Mouse (Mus musculus): Measurements from ENCODE around the gene Adipoq. TPM values are rescaled to one million over a fixed set of nuclear protein-coding genes. Genes with fewer than 3 reads are reported as not detected.

Gene Adipoq
- polyA plus RNA-seq, 1 experiment from 2014 or later = not detected

- Histone ChIP-seq H3K9ac (ENCODE audit: low read depth, low read length) (no peak overlapping the region), H3K27ac (ENCODE audit: low read length) (no peak overlapping the region), H3K4me2 (ENCODE audit: low read depth, low read length) (no peak overlapping the region), H3K36me3 (ENCODE audit: control insufficient read depth, insufficient read depth, low read length) (no peaks in the 10 kb centered on the region), H3K4me1 (ENCODE audit: control insufficient read depth, insufficient read depth, low read length) (peaks cover 11% of the 10 kb centered on the region), H3K4me3 (ENCODE audit: low read length) (no peak overlapping the region), H3K9me3 (ENCODE audit: control insufficient read depth, low read length) (no peaks in the 10 kb centered on the region), H3K27me3 (replicated peaks; ENCODE audit: control insufficient read depth, insufficient read depth, low read length) (no peaks in the 10 kb centered on the region)
- WGBS = 90% methylated on average over 3 of the region's 3 CpGs
- ATAC-seq = no peak
Observed at GRCm38 (mm10) chr16:23130303-23130702, 16.0 kb upstream of the Adipoq start.

DNA sequence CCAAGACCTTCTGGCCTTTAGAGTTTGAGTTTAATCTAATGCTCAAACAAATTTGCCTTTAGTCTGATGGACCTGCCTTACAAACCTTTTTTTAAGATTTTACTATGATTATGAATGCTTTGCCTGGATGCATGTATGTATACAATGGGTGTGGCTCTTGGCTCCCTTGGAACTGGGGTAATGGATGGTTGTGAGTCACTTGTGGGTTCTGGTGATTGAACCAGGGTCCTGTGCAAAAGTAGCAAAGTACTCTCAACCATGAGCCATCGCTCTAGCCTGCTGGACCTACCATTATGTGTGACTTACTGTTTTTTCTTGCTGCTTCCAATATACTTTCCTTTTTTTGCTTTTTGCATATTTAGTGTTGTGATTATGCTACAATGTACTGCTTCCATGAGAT lies 14.0 kb upstream of the Adipoq start:
- no peaks in the 10 kb centered on the region for H3K9me3 ChIP-seq (ENCODE audit: control insufficient read depth, low read length)
- H3K27me3 ChIP-seq (replicated peaks; ENCODE audit: control insufficient read depth, insufficient read depth, low read length) = no peaks in the 10 kb centered on the region
- H3K4me2 ChIP-seq (ENCODE audit: low read depth, low read length) = no peak overlapping the region
- 92% methylated on average over 1 of the region's 1 CpGs for WGBS
- H3K27ac ChIP-seq (ENCODE audit: low read length) = no peak overlapping the region
- no peak for ATAC-seq
- H3K4me1 ChIP-seq (ENCODE audit: control insufficient read depth, insufficient read depth, low read length) = peaks cover 6% of the 10 kb centered on the region; the same call in 1 of the 2 replicates
- H3K4me3 ChIP-seq (ENCODE audit: low read length) = no peak overlapping the region
- H3K36me3 ChIP-seq (ENCODE audit: control insufficient read depth, insufficient read depth, low read length) = no peaks in the 10 kb centered on the region
- no peak overlapping the region for H3K9ac ChIP-seq (ENCODE audit: low read depth, low read length)

GRCm38 (mm10) chr16:23135421-23136149 lies 10.8 kb upstream of the Adipoq start:
- H3K9me3 ChIP-seq (ENCODE audit: control insufficient read depth, low read length) = no peaks in the 10 kb centered on the region
- no peaks in the 10 kb centered on the region for H3K36me3 ChIP-seq (ENCODE audit: control insufficient read depth, insufficient read depth, low read length)
- H3K9ac ChIP-seq (ENCODE audit: low read depth, low read length) = no peak overlapping the region; the same call in 1 of the 2 replicates
- no peak for ATAC-seq
- no peaks in the 10 kb centered on the region for H3K27me3 ChIP-seq (replicated peaks; ENCODE audit: control insufficient read depth, insufficient read depth, low read length)
- H3K4me1 ChIP-seq (ENCODE audit: control insufficient read depth, insufficient read depth, low read length) = no peaks in the 10 kb centered on the region
- H3K27ac ChIP-seq (ENCODE audit: low read length) = no peak overlapping the region
- H3K4me3 ChIP-seq (ENCODE audit: low read length) = no peak overlapping the region
- 23% methylated on average over 11 of the region's 11 CpGs for WGBS
- 0 out of 2 replicates have a peak overlapping the region, but pooled peaks have one; percentile 27 for H3K4me2 ChIP-seq (ENCODE audit: low read depth, low read length)

DNA sequence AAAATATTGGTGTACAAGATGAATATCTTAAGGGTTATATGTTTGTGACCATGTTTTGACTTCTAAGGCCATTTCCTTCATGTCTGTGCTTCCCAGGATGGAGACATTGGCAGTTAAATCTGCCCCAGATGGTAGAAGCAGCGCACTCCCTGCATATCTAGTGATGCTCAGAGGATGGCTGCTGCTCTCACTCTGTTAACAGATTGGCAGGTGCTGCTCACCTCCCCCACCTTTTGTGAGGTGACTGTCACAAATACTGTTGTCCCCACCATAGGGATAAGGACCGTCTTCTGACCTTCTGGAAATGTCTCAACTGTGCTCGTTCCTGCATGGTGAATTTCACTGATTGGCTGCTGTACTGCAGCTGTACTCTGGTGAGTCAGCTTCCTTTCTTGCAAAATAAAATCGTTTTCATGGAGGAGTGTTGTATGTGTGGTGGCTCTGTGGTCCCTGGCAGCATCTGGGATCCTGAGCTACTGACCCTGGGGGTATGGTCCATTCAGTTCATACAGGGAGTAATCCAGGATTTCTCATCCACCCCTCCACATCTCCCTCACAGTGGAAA lies 9.8 kb upstream of the Adipoq start:
- Histone ChIP-seq H3K4me1 (ENCODE audit: control insufficient read depth, insufficient read depth, low read length) (no peaks in the 10 kb centered on the region), H3K9ac (ENCODE audit: low read depth, low read length) (no peak overlapping the region), H3K27me3 (replicated peaks; ENCODE audit: control insufficient read depth, insufficient read depth, low read length) (no peaks in the 10 kb centered on the region), H3K27ac (ENCODE audit: low read length) (no peak overlapping the region), H3K4me3 (ENCODE audit: low read length) (no peak overlapping the region), H3K9me3 (ENCODE audit: control insufficient read depth, low read length) (no peaks in the 10 kb centered on the region), H3K36me3 (ENCODE audit: control insufficient read depth, insufficient read depth, low read length) (no peaks in the 10 kb centered on the region), H3K4me2 (ENCODE audit: low read depth, low read length) (no peak overlapping the region)
- no peak for ATAC-seq
- WGBS = 64% methylated on average over 4 of the region's 4 CpGs

DNA sequence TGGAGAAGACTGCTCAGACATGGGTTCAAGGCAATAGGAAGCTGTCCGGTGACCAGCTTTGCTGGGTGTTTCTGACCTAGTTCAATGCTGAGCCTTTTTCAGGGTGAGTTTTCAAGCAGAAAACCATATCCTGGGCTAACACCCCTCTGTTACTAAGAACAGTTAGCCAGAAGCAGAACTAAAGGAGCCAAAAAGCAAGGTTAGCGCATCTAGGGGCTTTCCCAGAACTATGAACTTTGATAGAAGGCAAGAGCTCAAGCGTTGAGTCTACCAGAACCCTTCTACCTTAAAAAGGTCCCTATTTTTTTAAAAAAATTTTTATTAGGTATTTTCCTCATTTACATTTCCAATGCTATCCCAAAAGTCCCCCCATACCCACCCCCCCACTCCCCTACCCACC lies 5.4 kb upstream of the Adipoq start:
- no peaks in the 10 kb centered on the region for H3K27me3 ChIP-seq (replicated peaks; ENCODE audit: control insufficient read depth, insufficient read depth, low read length)
- no peak for ATAC-seq
- WGBS = 95% methylated on average over 3 of the region's 3 CpGs

GRCm38 (mm10) chr16:23144326-23144725 lies 2.0 kb upstream of the Adipoq start:
- H3K4me1 ChIP-seq (ENCODE audit: control insufficient read depth, insufficient read depth, low read length) = no peaks in the 10 kb centered on the region
- H3K27me3 ChIP-seq (replicated peaks; ENCODE audit: control insufficient read depth, insufficient read depth, low read length) = no peaks in the 10 kb centered on the region
- H3K36me3 ChIP-seq (ENCODE audit: control insufficient read depth, insufficient read depth, low read length) = no peaks in the 10 kb centered on the region
- H3K4me3 ChIP-seq (ENCODE audit: low read length) = no peak overlapping the region
- WGBS = 86% methylated on average over 7 of the region's 7 CpGs
- H3K27ac ChIP-seq (ENCODE audit: low read length) = no peak overlapping the region
- ATAC-seq = no peak
- H3K9ac ChIP-seq (ENCODE audit: low read depth, low read length) = no peak overlapping the region
- no peaks in the 10 kb centered on the region for H3K9me3 ChIP-seq (ENCODE audit: control insufficient read depth, low read length)
- no peak overlapping the region for H3K4me2 ChIP-seq (ENCODE audit: low read depth, low read length)

More for the DNA sequence above, 5.4 kb upstream of the Adipoq start:
- H3K4me3 ChIP-seq (ENCODE audit: low read length) = no peak overlapping the region
- H3K27ac ChIP-seq (ENCODE audit: low read length) = no peak overlapping the region
- H3K9ac ChIP-seq (ENCODE audit: low read depth, low read length) = no peak overlapping the region
- no peaks in the 10 kb centered on the region for H3K4me1 ChIP-seq (ENCODE audit: control insufficient read depth, insufficient read depth, low read length)
- no peaks in the 10 kb centered on the region for H3K9me3 ChIP-seq (ENCODE audit: control insufficient read depth, low read length)
- no peaks in the 10 kb centered on the region for H3K36me3 ChIP-seq (ENCODE audit: control insufficient read depth, insufficient read depth, low read length)
- H3K4me2 ChIP-seq (ENCODE audit: low read depth, low read length) = no peak overlapping the region

DNA sequence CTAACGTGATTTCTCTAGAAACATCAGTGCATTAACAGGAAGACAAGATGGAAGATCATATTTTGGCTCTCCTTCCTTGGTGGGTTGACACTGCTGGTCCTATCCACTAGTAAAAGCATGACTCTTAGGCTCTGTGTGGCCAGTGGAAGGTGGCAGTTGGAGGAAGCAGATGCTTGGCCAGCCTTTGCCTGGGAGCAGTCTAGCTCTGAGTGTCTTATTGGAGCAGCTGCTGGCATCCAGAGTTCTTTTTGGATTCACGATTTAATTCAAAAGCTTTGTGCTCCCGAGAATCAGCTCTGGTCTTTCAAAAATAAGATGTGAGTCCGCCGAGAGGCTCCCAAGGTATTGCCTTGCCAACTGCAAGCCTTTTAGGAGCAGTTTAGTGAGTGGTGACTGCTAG lies 1.1 kb upstream of the Adipoq start:
- Histone ChIP-seq H3K27me3 (replicated peaks; ENCODE audit: control insufficient read depth, insufficient read depth, low read length) (no peaks in the 10 kb centered on the region), H3K9ac (ENCODE audit: low read depth, low read length) (no peak overlapping the region), H3K36me3 (ENCODE audit: control insufficient read depth, insufficient read depth, low read length) (no peaks in the 10 kb centered on the region), H3K4me1 (ENCODE audit: control insufficient read depth, insufficient read depth, low read length) (no peaks in the 10 kb centered on the region), H3K9me3 (ENCODE audit: control insufficient read depth, low read length) (no peaks in the 10 kb centered on the region), H3K4me3 (ENCODE audit: low read length) (no peak overlapping the region), H3K4me2 (ENCODE audit: low read depth, low read length) (no peak overlapping the region), H3K27ac (ENCODE audit: low read length) (no peak overlapping the region)
- 80% methylated on average over 5 of the region's 5 CpGs for WGBS
- ATAC-seq = no peak

- H3K4me3 ChIP-seq (ENCODE audit: low read length) = no peak overlapping the region
- H3K4me2 ChIP-seq (ENCODE audit: low read depth, low read length) = no peak overlapping the region
- no peaks in the 10 kb centered on the region for H3K9me3 ChIP-seq (ENCODE audit: control insufficient read depth, low read length)
- H3K27me3 ChIP-seq (replicated peaks; ENCODE audit: control insufficient read depth, insufficient read depth, low read length) = no peaks in the 10 kb centered on the region
- no peaks in the 10 kb centered on the region for H3K36me3 ChIP-seq (ENCODE audit: control insufficient read depth, insufficient read depth, low read length)
- no peaks in the 10 kb centered on the region for H3K4me1 ChIP-seq (ENCODE audit: control insufficient read depth, insufficient read depth, low read length)
- no peak overlapping the region for H3K9ac ChIP-seq (ENCODE audit: low read depth, low read length)
- H3K27ac ChIP-seq (ENCODE audit: low read length) = no peak overlapping the region
- ATAC-seq = no peak
- 58% methylated on average over 2 of the region's 2 CpGs for WGBS
Observed at GRCm38 (mm10) chr16:23148936-23149335, 2.6 kb downstream of the Adipoq start.

DNA sequence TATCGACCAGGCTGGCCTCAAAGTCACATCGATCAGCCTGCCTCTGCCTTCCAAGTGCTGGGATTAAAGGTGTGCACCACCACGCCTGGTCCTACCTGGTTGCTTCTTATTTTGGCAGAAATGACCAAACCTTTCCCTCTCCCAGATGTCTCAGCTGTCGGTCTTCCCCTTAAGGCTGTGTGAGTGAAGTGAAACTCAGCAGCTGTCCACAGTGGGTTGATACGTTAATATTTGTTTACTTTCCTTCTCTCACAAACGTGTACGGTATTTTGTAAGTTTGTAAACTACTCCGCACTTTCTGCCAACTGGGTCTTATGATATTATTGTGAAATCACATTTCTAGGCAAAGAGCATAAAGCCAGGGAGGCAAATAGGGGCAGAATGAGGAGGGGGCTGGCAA lies 3.1 kb downstream of the Adipoq start:
- Histone ChIP-seq H3K9me3 (ENCODE audit: control insufficient read depth, low read length) (no peaks in the 10 kb centered on the region), H3K4me1 (ENCODE audit: control insufficient read depth, insufficient read depth, low read length) (no peaks in the 10 kb centered on the region), H3K4me3 (ENCODE audit: low read length) (no peak overlapping the region), H3K27me3 (replicated peaks; ENCODE audit: control insufficient read depth, insufficient read depth, low read length) (no peaks in the 10 kb centered on the region), H3K36me3 (ENCODE audit: control insufficient read depth, insufficient read depth, low read length) (no peaks in the 10 kb centered on the region), H3K9ac (ENCODE audit: low read depth, low read length) (no peak overlapping the region), H3K27ac (ENCODE audit: low read length) (no peak overlapping the region), H3K4me2 (ENCODE audit: low read depth, low read length) (no peak overlapping the region)
- no peak for ATAC-seq
- 68% methylated on average over 8 of the region's 8 CpGs for WGBS

All from intestine, embryonic 16.5 days (tissue).